Mouse (Mus musculus) right cerebral cortex, postnatal 10 days (tissue): ENCODE measurements around the gene Dclre1b.
A peak's percentile ranks its signal among the peaks of the same experiment; 100 is the strongest.
"Not testable (repeated sequence)": the region's sequence is repeated elsewhere in the genome, so short reads cannot be mapped to it uniquely, and the experiment has no call there.

Source experiments
- DNase-seq, 2 experiments: peaks; one replicate each; pipeline ENCODE4 v3.0.0; 2021; ENCODE audit warnings: low spot score in 2 of 2

The Dclre1b gene

DNA sequence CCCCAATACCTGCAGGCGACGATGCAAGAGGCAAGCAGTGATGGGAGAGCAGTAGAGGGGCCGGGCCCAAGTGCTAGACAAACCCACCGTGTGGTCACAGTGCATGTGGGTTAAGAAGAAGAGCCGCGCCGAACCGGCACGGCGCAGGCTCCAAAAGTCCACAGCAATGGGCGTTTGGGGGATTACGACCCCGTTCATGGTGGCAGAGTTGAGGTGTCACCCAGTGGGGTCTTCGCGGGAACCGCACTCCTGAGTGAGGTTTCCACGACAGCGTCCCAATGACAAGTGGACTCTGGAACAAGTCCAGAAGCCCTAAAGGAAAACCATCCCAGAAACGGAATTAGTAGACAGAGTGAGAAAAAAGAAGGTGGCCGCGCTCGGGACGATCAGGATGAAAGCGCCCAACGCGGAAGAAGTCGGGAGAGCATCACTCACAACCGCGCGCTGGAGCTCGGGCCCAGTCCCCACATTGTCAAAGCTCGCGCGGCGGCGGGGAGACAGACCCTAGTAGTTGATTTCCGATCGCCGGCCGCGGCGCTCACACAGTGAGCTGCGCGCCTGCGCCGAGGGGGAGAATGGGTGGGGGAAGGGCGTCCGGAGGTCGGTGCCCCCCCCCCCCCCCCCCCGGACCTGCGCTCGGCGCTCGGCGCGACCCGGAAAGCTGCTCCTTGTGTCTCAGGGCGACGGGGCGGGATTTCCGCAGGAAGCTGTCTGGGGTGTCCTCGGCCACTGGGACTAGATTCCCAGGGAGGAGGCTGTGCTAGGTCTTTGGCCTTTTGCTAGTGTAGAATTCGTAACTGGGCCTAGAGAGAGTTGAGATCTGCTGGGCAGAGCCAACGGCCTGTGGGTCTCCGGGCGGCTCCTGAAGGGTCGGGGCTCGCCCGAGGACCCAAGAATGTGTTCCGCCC lies at the start of gene Dclre1b, which contains the start of the genes Ap4b1 and Gm43064:
TSS of gene Dclre1b (minus strand) at position 554 of the 908 bp plus-strand sequence.
TSS of gene Ap4b1 (plus strand) at position 630 of the 908 bp plus-strand sequence.
TSS of gene Gm43064 (plus strand) at position 683 of the 908 bp plus-strand sequence.
- DNase-seq: peak; percentile 94 to 95

- DNase-seq: no peak
These were observed 48.8 kb upstream of the Dclre1b start for GRCm38 (mm10) chr3:103857977-103858563.

GRCm38 (mm10) chr3:103857036-103857805 lies 48.0 kb upstream of the Dclre1b start:
- DNase-seq: no peak

- DNase-seq: no peak
These were observed 44.6 kb upstream of the Dclre1b start for GRCm38 (mm10) chr3:103853804-103854203.

GRCm38 (mm10) chr3:103852565-103853299 lies 43.5 kb upstream of the Dclre1b start:
- peak in 1 of 2 experiments; percentile 54 for DNase-seq

DNA sequence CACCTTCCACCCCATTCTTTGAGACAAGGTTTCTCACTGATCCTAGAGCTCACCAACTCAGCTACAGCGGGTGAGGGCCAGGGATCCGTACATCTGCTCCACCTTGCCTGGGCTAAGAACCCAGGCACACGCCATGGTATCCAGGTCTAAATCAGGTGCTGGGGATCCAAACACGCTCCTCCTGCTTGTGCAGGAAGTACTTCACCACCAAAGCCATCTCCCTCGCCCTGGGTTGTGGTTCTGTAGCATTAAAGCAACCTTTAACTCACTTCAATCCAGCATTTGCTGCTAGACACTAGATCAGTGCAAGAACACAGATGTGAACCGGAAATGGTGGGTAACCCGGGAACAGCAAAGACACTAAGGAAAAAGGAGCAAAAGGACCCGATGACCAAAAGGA lies 42.6 kb upstream of the Dclre1b start:
- DNase-seq: no peak

GRCm38 (mm10) chr3:103851481-103851880 lies 42.2 kb upstream of the Dclre1b start:
- no peak for DNase-seq

GRCm38 (mm10) chr3:103850644-103851363 lies 41.6 kb upstream of the Dclre1b start:
- DNase-seq: peak in 1 of 2 experiments; percentile 24

DNA sequence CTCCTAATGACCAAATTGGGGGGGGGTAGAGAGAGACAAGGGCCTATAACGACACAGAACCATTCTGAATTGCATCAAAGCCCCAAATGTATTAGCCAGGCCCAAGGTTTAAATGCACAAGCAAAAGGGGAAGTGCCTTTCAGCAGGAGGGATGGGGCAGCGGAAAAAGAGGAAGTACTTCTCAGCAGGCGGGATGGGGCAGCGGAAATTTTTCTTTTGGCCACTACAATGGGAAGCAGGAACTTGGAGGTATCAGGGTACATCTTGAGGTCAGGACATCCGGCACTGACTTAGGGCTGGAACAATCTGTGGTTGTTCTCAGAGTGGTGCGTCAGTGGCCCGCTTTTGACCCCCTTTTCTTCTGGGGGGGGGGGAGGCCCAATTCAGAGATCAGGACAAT lies 31.7 kb upstream of the Dclre1b start:
- not testable (repeated sequence) for DNase-seq

DNA sequence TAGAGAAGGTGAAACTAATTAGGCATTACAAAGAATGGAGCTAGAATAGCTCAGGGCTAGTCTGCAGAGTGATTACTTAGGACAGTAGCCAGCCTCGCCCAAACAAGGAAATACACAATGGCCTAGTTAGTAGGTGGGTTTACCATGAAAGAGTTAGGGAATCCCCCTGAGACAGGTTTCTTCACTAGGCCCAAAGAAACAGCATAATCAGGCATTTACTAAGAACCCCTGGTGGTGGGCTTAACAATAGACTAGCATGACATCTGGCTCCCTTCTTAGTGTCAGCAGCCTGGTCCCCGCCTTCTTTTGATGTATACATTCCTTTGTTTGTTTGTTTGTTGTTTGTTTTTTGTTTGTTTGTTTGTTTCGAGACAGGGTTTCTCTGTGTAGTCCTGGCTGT lies 31.0 kb upstream of the Dclre1b start:
- DNase-seq: not testable (repeated sequence)

DNA sequence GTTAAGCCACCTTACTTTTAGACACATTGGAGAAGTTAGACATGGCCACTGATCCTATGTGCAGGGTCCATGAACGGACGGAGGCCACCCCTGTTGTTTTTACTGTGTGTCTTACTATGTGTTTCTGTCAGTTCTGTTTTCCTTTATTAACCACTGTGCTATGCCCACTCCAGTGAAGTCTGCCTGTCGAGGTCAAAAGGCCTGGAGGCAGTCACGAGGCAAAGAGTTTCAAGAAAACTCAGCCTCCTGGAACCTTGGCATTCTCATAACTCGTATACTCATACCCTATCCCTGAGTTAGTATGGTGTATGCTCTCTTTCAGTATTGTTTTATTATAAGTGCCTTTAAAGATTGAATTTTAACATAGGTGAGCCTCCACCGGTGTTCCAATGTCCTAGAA lies 30.5 kb upstream of the Dclre1b start:
- no peak for DNase-seq

DNA sequence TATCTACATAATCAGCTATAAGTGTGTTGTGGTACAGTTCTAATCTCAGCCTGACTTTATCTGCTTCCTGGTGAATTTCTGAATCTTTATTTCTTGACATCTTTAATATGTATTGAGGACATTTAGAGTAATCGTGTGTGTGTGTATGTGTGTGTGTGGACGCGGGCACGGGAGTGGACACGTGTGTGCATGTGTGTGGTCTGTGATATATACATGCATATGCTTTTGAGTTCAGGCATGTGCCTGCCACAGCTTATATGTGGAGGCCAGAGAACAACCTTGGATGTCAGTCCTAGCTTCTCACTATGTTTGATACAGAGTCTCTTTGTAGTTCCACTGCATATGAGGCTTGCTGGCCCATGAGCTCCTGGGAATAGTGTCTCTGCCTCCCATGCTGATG lies 27.2 kb upstream of the Dclre1b start:
- DNase-seq: no peak

DNA sequence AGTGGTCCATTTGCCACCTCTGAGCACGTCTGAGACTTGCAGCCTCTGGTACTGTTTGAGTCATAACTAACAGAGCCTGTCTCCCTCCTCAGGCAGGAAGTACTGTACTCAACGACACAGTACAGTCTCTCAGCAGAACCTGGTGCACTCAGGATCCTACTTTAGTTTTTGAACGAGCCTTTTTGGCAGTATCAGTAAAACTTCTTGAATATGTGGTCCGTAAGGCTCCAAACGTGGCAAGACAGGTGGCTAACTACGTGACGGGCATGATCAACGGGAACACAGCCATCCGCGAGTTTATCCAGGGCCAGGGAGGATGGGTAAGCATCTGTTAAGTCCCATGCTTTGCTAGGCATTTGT lies 26.7 kb upstream of the Dclre1b start:
- no peak for DNase-seq

DNA sequence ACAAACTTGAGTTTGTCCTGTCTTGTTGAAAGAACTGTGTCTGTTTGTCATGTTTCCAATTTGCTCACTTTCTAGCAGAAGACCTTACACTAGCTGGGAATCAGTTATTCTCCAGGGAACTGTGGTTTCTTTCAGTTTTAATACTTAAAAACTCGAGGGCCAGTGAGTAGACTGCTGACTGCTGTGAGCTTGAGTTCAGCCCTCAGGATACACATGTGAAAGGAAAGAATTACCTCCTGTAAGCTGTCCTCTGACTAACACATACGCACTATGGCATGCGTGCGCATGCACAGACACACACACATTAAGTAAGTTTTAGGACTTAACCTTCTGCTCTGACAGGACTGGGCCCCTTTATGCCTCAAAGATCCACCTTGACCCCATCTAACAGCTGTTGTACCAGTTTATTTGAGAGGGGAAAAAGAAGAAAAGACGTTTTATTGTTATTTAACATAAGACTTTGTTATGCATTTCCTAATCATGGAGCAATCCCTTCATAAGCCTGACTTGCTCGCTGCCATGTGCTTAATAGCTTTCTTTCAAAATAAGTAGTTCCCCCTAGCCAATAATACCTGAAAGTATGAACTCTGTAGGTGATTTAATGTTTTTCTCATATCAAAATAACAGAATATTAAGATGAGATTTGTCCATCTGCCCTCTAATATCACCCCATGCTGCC lies 26.2 kb upstream of the Dclre1b start:
- no peak for DNase-seq

DNA sequence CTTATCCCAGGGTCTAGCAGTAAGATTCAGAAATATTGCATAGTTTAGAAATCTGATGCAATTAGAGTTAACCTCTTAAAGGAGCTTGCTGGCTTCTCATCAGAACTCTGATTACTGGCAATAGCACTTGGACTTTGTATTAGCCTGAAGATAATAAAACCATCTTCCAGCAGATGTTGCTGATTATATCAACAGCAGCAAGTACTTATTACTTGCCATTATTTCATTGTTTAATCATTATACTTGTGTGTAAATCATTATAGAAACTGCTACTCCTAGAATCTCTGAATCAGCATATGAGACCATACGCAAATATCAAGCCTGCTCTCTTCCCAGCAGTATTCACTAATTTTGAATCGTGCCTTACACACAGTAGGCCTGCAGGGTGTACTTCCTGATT lies 24.8 kb upstream of the Dclre1b start:
- DNase-seq: no peak

- no peak for DNase-seq
These were observed 23.2 kb upstream of the Dclre1b start, which contains the start of gene Bcl2l15 for GRCm38 (mm10) chr3:103832426-103832825. Gene Bcl2l15 (plus strand): TSS chr3:103832601.

GRCm38 (mm10) chr3:103831146-103831545 lies 21.9 kb upstream of the Dclre1b start:
- DNase-seq: no peak

DNA sequence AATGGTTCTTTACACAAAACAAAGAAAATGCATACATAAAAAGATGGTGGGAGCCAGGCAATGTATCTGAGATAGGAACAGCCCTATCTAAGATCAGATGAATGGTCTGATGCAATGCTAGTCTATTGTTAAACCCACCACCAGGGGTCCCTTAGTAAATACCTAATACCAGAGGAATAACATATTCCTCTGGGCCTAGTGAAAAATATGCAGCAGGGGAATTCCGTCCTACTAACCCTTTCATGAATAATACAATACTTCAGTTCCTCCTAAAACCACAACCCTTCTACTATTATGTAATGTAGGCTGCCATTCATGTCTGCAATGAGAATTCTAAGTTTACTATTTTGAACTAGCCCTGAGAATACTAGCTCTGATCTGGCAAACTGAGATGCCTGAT lies 21.4 kb upstream of the Dclre1b start:
- DNase-seq: not testable (repeated sequence)

DNA sequence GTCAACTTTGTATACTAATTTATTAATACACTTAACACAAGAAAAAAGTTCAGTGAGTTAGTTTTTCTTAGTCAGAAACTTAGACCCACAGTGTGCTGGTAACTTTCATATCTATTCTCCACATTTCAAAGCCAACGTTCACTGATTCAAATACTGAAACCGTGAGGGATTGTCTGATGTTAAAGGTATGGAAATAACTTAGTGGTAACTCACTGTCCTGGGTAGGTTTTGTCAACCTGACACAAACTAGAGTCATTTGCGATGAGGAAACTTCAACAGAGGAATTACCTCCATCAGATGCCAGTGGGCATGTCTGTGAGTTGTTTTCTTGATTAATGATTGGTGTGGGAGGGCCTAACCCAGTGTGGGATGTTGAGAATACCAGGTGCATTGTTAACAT lies 19.8 kb upstream of the Dclre1b start:
- DNase-seq: no peak

DNA sequence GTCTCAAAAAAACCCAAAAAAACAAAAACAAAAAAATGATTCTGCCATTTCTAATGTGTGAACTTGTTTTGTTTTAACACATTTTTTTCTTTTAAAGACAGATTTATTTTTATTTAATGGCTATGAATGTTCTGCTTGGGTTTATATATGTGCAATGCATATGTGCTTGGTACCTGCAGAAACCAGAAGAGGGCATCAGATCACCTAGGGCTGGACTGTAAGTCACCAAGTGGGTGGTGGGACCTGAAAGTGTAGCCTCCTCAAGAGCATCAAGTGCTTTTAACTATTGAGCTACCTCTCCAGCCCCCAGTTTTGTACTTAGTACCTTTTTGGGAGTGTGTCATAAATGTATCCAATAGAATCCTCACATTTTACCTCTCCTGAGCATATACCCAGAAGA lies 18.3 kb upstream of the Dclre1b start:
- no peak for DNase-seq
